Mouse (Mus musculus) forebrain, embryonic 14.5 days (tissue): ENCODE results near the gene Olfr1508. TPM values are rescaled to one million over a fixed set of nuclear protein-coding genes. Genes with fewer than 3 reads are reported as not detected.
"Not testable (repeated sequence)": the region's sequence is repeated elsewhere in the genome, so short reads cannot be mapped to it uniquely, and the experiment has no call there.

Experiments used
- ATAC-seq: fragments of 200-750 bp; cut with Nextera tagmentation; 2 replicates; pipeline ENCODE4 v1.8.0; 2017; ENCODE audit warnings: mild to moderate bottlenecking, moderate library complexity
- DNase-seq: peaks from one replicate; pipeline ENCODE4 v3.0.0-alpha.2; 2015; ENCODE audit warnings: low spot score
- H3K27ac ChIP-seq: fragments of 300-500 bp; sonication (generic); 2 replicates; pipeline ENCODE4 v1.5.1; 2014; ENCODE audit warnings: low read depth, mild to moderate bottlenecking, control low read depth, low read length, moderate library complexity
- H3K27me3 ChIP-seq: fragments of 300-500 bp; sonication (generic); replicated peaks from 2 replicates; pipeline ENCODE4 v1.6.1; 2014; ENCODE audit warnings: low read length, control low read depth, mixed read lengths; ENCODE audit not compliant: control insufficient read depth, insufficient read depth
- H3K36me3 ChIP-seq: fragments of 300-500 bp; sonication (generic); 2 replicates; pipeline ENCODE4 v1.6.1; 2014; ENCODE audit warnings: low read length, control low read depth; ENCODE audit not compliant: control insufficient read depth, insufficient read depth
- H3K4me1 ChIP-seq: fragments of 300-500 bp; sonication (generic); 2 replicates; pipeline ENCODE4 v1.6.1; 2014; ENCODE audit warnings: antibody characterized with exemption, low read length, control low read depth; ENCODE audit not compliant: control insufficient read depth, insufficient read depth
- H3K4me2 ChIP-seq: fragments of 300-500 bp; sonication (generic); 2 replicates; pipeline ENCODE4 v1.6.1; 2014; ENCODE audit warnings: mild to moderate bottlenecking, control low read depth, low read length
- H3K4me3 ChIP-seq: fragments of 300-500 bp; sonication (generic); 2 replicates; pipeline ENCODE4 v1.5.1; 2014; ENCODE audit warnings: low read depth, low read length, control low read depth
- H3K9ac ChIP-seq: fragments of 300-500 bp; sonication (generic); 2 replicates; pipeline ENCODE4 v1.6.1; 2014; ENCODE audit warnings: mild to moderate bottlenecking, low read length, control low read depth, moderate library complexity
- H3K9me3 ChIP-seq: fragments of 300-500 bp; sonication (generic); replicated peaks from 2 replicates; pipeline ENCODE4 v1.6.1; 2016; ENCODE audit warnings: low read length, control low read depth, mixed read lengths; ENCODE audit not compliant: control insufficient read depth
- WGBS: fragments of 180-500 bp; shearing (Covaris S2); extraction: QIAGEN DNeasy Blood & Tissue Kit; methylation state at CpG from one replicate; pipeline ENCODE4 v1.1.7; 2014; 5-methylcytosine and 5-hydroxymethylcytosine counted together
- polyA plus RNA-seq: library from polyadenylated mRNA; unstranded; fragments of >200 nt; fragmentation: Nextera tagmentation; extraction: Ambion mirVana; gene quantifications from 2 replicates; pipeline ENCODE4 v1.2.1, GENCODE M21; 2014

Olfr1508 gene
- polyA plus RNA-seq = not detected in 2 replicates

DNA sequence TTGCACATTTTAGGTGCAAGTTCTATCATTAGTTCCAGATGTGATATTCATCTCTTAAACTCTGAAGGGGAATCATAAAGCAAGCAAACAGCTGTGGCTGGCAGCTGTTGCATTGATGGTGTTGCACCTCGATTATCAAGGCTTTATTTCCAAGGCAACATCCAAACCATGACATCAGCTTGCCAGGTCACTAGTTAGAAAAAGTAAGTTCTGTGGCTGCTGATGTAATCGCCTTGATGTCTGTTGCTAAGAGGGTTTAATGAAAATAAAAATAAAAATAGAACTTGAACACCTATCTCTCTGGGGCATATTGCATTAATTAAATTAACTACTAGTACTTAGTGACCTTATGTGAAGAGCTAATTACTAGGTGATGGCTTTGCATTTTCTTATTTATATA, at the start of gene Olfr1508:
TSS of gene Olfr1508 (minus strand) at position 101 of the 400 bp plus-strand sequence.
- no peaks in the 10 kb centered on the region for H3K4me1 ChIP-seq
- no peak within 1 kb of the TSS for H3K4me3 ChIP-seq
- no peak within 1 kb of the TSS for H3K4me2 ChIP-seq
- ATAC-seq = no peak
- no peak within 1 kb of the TSS for H3K9ac ChIP-seq
- H3K9me3 ChIP-seq = no peaks in the 10 kb centered on the region
- no peak for DNase-seq
- no peak within 1 kb of the TSS for H3K27ac ChIP-seq
- no peaks in the 10 kb centered on the region for H3K27me3 ChIP-seq
- no peaks in the 10 kb centered on the region for H3K36me3 ChIP-seq
- 72% methylated on average over 2 of the region's 2 CpGs for WGBS

GRCm38 (mm10) chr14:52495516-52495915, 28.2 kb upstream of the Olfr1508 start, which contains the start of gene Olfr1507:
Gene Olfr1507, minus strand, starts transcription at chr14:52495749.
- no peak for ATAC-seq
- no peak for DNase-seq
- Histone ChIP-seq H3K4me2 (no peak within 1 kb of the TSS), H3K4me1 (no peaks in the 10 kb centered on the region), H3K27me3 (no peaks in the 10 kb centered on the region), H3K9me3 (no peaks in the 10 kb centered on the region), H3K27ac (no peak within 1 kb of the TSS), H3K36me3 (no peaks in the 10 kb centered on the region), H3K9ac (no peak within 1 kb of the TSS), H3K4me3 (no peak within 1 kb of the TSS)
- WGBS = 84% methylated on average over 4 of the region's 4 CpGs

DNA sequence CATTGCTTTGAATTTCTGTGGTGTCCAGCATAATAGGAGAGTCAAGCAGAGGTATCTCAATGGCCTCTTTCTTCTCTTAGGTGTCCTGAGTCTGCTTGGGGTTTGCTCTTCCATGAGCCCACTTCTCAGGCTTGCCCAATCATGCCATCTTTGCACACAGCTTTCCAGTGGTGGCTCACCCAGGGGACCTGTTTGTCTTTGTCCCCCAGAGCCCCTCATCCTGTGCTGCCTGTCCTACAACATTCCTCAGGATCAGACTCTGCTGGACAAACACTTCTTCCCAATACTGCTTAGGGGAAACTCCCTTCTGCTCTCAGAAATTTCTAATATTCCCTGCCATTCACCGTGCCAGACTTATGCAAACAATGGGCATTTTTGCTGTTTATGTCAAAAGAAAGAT, 1.6 kb downstream of the Olfr1508 start:
- Histone ChIP-seq H3K36me3 (no peaks in the 10 kb centered on the region), H3K4me3 (no peak overlapping the region), H3K4me2 (no peak overlapping the region), H3K9ac (no peak overlapping the region), H3K27me3 (no peaks in the 10 kb centered on the region), H3K27ac (no peak overlapping the region), H3K9me3 (no peaks in the 10 kb centered on the region), H3K4me1 (no peaks in the 10 kb centered on the region)
- 95% methylated on average over 1 of the region's 1 CpGs for WGBS
- DNase-seq = no peak
- ATAC-seq = no peak

DNA sequence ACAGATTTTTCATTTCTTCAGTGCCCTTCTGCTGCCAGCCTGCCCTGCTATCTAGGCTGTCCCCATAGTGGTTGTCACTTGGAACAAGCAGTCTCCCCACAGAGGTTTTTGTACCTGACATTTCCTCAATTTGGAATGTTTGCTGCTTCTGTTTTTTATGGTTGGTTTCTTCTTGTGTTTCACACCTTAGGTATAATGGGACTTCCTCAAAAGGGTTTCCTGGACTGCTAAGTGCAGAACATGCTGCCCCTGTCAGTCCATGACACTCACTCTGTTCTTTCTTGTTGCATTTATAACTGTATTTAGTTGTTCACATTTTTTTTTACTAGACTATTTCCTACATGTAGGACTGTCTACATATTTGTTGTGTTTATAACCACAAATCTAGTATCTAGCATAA, 5.4 kb downstream of the Olfr1508 start:
- Histone ChIP-seq H3K9me3 (no peaks in the 10 kb centered on the region), H3K4me2 (no peak overlapping the region), H3K36me3 (no peaks in the 10 kb centered on the region), H3K4me3 (no peak overlapping the region), H3K9ac (no peak overlapping the region), H3K27ac (no peak overlapping the region), H3K4me1 (no peaks in the 10 kb centered on the region), H3K27me3 (no peaks in the 10 kb centered on the region)
- no peak for DNase-seq
- ATAC-seq = no peak

DNA sequence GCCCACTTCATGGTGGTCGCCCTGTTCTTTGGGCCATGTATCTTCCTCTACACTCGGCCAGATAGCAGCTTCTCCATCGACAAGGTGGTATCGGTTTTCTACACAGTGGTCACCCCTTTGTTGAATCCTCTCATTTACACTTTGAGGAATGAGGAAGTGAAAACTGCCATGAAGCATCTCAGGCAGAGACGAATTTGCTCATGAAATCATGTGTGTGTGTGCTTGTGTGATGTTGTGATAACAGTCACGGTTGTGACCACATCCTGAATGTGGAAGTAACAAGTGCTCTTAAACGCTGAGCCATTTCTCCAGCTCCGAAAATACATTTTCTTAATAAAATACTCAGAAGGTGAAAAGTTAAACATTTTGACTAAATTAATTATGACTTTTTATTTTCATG, 16.2 kb downstream of the Olfr1508 start:
- no peaks in the 10 kb centered on the region for H3K9me3 ChIP-seq

GRCm38 (mm10) chr14:52442690-52443089, 24.6 kb downstream of the Olfr1508 start, which contains the start of gene Olfr1509:
Gene Olfr1509, plus strand, starts transcription at chr14:52442990.
- Histone ChIP-seq H3K36me3 (no peaks in the 10 kb centered on the region), H3K27me3 (no peaks in the 10 kb centered on the region), H3K9ac (no peak within 1 kb of the TSS), H3K4me1 (no peaks in the 10 kb centered on the region), H3K27ac (no peak within 1 kb of the TSS), H3K4me3 (no peak within 1 kb of the TSS), H3K9me3 (no peaks in the 10 kb centered on the region), H3K4me2 (no peak within 1 kb of the TSS)
- DNase-seq = no peak
- ATAC-seq = no peak

More for the DNA sequence above, 16.2 kb downstream of the Olfr1508 start:
- ATAC-seq = no peak
- no peak for DNase-seq
- H3K4me1 ChIP-seq = no peaks in the 10 kb centered on the region
- H3K27me3 ChIP-seq = no peaks in the 10 kb centered on the region
- H3K4me3 ChIP-seq = no peak overlapping the region
- H3K27ac ChIP-seq = no peak overlapping the region
- 94% methylated on average over 8 of the region's 8 CpGs for WGBS
- H3K4me2 ChIP-seq = no peak overlapping the region
- no peak overlapping the region for H3K9ac ChIP-seq
- no peaks in the 10 kb centered on the region for H3K36me3 ChIP-seq

DNA sequence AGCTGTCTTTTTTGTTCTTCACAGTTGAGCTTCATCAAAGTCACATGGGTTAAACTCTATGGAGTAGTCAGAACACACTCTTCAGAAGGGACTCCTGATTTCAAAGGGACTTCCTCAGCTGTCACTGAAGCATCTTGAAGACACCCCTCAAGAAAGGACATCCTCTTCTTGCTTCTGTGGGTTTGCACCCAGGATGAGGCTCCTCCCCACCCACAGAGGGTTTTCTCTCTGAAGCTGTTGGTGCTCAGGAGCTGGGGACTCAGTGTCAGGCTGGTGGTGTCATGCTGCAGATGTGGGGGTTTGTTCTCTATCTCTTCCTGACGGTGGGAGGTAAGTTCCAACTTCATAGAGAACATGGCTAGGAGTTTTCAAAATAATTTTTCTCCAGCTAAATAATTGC, 39.6 kb downstream of the Olfr1508 start:
- H3K27ac ChIP-seq = no peak overlapping the region
- H3K4me1 ChIP-seq = no peaks in the 10 kb centered on the region
- H3K9me3 ChIP-seq = no peaks in the 10 kb centered on the region
- no peak overlapping the region for H3K9ac ChIP-seq
- WGBS = 96% methylated on average over 1 of the region's 1 CpGs
- H3K36me3 ChIP-seq = no peaks in the 10 kb centered on the region
- no peak for ATAC-seq
- H3K4me3 ChIP-seq = no peak overlapping the region
- H3K27me3 ChIP-seq = no peaks in the 10 kb centered on the region
- DNase-seq = no peak
- no peak overlapping the region for H3K4me2 ChIP-seq

GRCm38 (mm10) chr14:52414273-52414672, 53.0 kb downstream of the Olfr1508 start, which contains the start of gene Olfr1510:
Gene Olfr1510, minus strand, starts transcription at chr14:52414373.
- Histone ChIP-seq H3K27me3 (no peaks in the 10 kb centered on the region), H3K4me1 (no peaks in the 10 kb centered on the region), H3K36me3 (no peaks in the 10 kb centered on the region), H3K4me3 (no peak within 1 kb of the TSS), H3K27ac (no peak within 1 kb of the TSS), H3K9me3 (no peaks in the 10 kb centered on the region), H3K9ac (no peak within 1 kb of the TSS), H3K4me2 (no peak within 1 kb of the TSS)
- 87% methylated on average over 3 of the region's 3 CpGs for WGBS
- DNase-seq (no peak), ATAC-seq (no peak)

GRCm38 (mm10) chr14:52410142-52410919, 57.0 kb downstream of the Olfr1508 start:
- H3K9ac ChIP-seq, H3K4me2 ChIP-seq, H3K4me1 ChIP-seq, H3K9me3 ChIP-seq, H3K36me3 ChIP-seq, ATAC-seq, DNase-seq, H3K27ac ChIP-seq, H3K4me3 ChIP-seq, H3K27me3 ChIP-seq: not testable (repeated sequence)
- WGBS = 83% methylated on average over 7 of the region's 10 CpGs
